Mouse (Mus musculus) cerebellum, adult 11 months (tissue): Measurements from ENCODE around the gene Prepl.

ENCODE experiments used
- DNase-seq: peaks from one replicate; pipeline ENCODE4 v3.0.0; 2022

The Prepl gene

DNA sequence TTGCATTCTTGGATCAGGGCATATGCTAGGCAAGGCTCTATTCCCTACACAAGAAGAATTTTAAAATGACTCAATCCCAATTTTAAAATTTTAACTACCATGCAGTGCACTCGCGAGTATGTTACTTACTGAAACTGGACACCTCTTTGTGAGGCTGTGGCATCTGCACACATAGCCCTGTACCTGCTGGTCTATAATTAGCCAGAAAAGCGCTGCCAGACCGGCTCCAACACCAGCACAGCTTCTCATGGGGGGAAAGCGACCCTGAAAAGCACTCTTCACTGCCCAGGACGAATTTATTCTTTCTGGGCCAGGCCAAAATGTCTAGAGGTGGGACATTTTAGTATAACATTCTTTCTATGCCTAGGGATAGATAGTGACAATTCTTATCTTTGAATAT lies 19.4 kb downstream of the Prepl start:
- DNase-seq, result no peak

DNA sequence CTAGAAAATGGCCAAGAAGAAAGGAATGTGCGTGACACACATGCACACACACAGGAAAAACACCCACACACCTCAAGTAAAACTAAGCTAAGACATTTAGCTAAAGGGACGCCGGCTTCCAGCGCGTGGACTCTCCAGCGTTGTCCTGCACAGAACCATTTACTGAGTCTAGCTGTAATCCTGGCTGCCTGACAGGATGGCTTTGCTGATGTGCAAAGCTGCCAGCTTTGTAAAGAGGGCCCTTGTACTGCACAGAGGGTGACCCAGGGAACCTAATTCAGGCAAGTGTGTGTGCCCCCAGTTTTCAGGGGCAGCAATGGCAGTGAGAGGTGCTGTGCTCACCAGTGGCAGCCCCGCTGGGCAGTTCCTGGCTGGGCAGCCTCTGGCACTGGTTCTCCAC lies 22.7 kb downstream of the Prepl start:
- DNase-seq, result no peak

DNA sequence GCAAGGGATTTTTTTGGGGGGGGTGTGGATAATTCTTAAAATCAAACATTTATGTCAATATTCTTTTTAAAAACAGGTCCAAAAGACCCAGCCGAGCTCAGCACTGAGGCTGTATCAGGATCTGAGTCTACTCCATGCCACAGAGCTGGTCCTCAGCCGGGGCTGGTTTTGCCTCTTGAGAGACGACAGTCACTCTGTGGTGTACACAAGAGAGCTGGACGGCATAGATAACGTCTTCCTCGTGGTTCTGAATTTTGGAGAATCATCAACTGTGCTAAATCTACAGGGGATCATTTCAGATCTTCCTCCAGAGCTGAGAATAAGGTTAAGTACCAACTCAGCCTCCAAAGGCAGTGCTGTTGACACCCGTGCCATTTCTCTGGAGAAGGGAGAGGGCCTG lies 26.5 kb downstream of the Prepl start:
- DNase-seq, result no peak

DNA sequence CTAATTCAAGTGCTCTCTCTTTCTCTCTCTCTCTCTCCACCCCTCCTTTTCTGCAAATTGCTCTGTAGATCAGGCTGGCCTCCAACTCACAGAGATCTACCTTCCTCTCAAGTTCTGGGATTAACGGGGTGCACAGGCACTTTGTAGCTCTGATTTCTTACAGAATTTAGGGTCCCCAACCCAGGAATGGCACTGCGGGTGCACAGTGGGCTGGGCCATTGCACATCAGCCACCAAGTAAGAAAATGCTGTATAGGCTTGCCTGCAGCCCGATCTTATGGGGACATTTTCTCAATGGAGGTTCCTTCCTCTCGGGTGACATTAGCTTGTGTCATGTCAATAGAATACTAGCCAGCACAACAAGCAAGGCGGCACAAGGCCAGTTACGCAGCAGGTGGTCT lies 30.9 kb downstream of the Prepl start:
- no peak for DNase-seq

DNA sequence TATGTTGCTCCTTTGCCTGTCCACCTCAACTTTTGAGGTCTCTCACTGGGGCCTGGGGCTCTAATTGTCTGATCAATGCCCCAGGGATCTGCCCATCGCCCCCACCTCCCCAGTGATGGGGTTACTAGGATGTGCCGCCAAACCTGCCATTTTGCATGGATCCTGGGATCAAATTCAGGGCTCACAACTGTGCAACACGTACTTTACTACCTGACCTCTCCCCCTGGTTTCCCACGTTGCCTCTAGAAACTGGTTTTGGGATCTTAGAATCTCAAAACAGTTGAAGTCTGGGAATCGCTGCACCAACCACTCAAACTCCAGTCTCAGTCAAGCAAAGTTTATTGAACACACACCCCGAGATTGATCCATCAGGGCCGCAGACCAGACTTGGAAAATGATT lies 31.8 kb downstream of the Prepl start:
- no peak for DNase-seq

DNA sequence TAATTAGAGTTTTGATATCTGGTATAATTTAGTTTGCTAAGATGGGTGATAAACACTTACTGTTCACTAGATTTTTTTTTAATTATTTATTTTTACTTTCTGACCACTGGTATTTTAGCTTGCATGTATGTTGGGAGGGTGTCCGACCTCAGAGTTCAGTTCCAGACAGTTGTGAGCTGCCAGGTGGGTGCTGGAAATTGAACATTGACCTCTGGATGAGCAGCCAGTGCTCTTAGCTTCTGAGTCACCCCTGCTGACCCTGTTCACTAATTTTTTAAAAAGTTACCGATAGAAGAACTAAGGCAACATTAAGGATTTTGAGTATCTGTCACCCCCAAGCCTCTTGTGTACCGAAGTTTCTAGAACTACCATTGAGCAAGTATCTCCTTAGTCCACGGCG lies 41.7 kb downstream of the Prepl start:
- DNase-seq, result no peak

DNA sequence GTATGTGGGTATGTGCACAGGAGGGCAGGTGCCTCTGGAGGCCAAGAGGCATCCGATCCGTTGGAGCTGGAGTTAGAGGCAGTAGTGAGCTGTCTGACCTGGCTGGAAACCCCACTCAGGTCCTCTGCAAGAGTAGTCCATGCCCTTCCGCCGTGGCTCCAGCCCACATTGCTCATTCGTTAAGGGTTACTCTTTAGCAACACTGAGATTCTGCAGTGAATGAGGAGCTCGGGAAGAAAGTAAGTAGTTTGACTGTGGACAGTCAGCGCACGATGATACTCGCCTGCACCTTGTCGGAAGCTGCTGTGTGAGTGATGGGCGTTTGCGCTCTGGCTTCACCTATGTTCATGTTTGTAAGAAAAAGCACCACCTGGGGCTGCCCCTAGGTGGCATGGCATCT lies 44.9 kb downstream of the Prepl start:
- DNase-seq, result no peak

DNA sequence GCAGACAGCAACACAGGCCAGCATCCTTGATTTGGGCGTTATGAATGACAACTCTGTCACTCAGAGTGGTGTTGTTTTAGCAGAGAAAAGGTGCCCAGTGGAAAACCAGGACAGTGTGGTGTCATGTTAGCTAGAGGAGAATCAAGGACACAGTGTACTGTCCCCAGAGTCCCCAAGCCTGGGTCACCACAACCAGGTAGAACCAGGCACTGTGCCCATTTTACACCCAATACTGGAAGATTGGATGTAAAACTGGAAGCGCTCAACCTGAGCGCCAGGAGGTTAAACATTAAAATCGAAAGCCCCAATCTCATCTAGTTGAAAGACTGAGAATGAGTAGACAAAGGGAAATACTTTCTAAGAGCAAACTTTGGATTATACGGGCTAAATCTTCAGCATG lies 45.6 kb downstream of the Prepl start:
- DNase-seq, result no peak

DNA sequence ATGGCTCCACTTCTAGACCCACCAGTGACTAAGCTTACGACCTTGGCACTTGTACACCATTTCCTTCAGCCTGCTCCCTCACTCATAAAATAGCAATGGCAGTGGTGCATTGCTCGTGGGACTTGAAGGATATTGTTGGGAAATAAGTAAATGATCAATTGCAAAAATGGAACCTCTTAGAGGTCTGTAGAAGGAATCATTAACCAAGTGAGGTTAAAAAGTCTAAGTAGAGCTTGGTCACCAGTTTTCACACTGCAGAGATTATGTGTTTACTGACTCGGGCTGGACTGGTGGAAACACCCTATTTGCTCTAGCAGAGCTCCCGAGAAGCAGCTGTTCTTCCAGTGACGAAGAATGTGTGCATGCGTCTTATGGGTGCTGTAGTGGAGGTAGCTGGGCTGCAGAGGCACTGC lies 46.6 kb downstream of the Prepl start:
- no peak for DNase-seq

DNA sequence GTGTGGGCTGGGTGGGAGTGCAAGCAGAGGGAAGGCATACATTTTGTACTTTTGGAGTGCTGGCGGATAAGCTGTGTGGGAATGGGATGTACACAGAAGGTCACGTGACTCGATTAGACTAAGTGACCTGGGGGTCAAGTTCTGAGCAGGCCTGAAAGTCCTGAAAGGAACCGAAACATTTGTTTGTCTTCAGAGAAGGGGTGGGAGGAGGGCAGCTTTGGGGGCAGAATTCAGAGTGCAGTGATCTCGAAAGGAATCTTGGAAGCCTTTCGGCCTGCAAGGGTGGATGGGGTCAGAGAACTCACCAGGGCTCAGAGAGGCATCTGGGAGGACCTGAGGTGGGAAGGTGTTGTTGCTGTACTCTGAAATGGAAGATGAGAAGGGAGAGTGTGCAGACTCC lies 47.6 kb downstream of the Prepl start:
- DNase-seq, result no peak

GRCm38 (mm10) chr17:85040913-85041312 lies 49.1 kb downstream of the Prepl start:
- DNase-seq, result no peak

- DNase-seq, result no peak
Observed at GRCm38 (mm10) chr17:85038761-85039160, 51.3 kb downstream of the Prepl start.

DNA sequence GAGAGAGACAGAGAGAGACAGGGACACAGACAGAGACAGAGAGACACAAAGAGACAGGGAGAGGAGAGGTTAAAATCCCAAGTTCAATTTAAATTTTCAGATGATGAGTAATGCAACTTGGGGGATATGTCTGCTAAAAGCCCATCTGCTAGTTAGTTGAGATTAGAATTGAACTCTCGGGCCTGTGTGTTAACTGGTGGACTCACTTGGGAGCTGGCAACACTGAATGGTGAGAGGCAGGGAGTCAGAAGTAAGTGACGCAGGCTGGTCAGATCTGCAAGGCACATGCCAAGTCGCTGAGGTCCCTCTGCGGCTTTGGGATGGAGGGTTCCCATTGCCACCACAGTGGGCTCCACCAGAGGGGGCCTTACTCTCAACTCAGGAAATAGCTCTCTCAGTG lies 51.7 kb downstream of the Prepl start:
- DNase-seq, result no peak

DNA sequence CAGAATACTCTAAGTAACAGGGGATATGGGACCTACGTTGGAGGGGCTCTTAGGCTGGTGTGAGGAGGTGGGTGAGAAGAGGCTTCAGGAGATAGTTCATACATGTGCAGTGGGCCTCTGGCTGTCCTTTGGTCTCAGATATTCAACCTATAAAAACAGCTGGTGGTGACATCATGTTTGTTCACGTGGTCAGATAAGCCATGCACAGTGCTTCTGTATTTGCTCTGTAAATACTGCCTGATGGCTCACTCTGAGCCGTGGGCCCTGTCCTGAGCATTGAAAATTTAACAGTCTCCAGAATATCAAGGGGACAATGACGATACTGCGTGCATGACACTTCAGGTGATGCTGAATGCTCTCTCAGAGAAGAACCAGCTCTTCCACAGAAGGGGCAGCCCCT lies 52.2 kb downstream of the Prepl start:
- DNase-seq, result no peak

DNA sequence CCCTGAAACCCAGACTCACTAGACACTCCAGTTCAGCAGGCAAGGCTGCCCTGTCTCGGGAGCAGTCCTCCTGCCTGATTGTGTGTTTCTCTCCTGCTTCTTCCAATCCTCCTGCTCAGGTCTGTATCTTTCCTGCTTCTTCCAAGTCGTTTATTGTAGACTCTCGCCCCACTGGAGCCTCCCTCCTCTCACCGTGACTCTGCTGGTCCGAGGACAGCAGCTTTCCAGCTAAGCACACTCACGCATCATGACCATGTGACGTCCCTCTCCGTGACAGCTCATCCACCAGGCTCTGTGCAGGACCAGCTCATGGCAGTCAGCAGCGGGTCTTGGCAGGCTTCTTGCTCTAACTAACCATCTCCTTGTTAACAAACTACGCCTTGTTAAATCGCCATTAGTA lies 56.0 kb downstream of the Prepl start:
- peak; percentile 24 for DNase-seq

DNA sequence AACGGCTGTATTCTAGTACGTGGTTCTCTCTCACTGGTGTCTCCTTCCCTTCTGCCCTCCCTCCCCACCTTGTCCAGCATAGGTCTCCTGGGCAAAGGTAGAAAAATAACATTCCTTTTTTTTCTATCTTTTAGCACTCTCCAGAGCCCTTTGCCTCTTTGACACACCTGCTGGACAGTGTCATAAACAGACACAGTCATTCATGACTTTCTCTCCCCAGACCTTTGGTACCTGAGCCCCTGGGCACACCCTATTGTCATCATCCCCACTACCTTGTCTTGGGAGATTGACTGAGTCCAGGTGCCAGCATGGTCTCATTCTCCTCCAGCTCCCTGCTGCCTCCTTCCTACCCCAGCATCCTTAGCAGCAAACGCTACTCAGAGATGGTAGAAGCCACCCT lies 57.0 kb downstream of the Prepl start:
- no peak for DNase-seq

GRCm38 (mm10) chr17:85030651-85031050 lies 59.4 kb downstream of the Prepl start:
- DNase-seq, result no peak

DNA sequence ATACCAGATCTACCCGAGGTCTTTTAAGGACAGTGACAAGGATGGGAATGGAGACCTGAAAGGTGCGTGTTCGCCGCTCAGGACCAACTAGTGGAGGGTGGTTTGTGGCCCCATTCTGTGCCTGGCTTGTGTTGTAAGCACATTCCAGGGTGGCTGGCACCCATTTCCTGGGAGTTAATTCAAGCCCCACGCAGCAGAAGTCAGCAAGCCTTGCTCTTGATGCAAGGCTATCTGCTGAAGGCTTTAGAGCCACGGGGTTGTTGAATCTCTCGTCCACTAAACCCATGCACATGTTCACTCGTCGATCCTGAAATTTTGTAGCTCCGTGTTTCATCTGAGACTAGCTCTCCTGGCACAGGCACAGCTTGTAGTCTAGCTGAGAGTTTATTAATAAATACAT lies 61.2 kb downstream of the Prepl start:
- no peak for DNase-seq

DNA sequence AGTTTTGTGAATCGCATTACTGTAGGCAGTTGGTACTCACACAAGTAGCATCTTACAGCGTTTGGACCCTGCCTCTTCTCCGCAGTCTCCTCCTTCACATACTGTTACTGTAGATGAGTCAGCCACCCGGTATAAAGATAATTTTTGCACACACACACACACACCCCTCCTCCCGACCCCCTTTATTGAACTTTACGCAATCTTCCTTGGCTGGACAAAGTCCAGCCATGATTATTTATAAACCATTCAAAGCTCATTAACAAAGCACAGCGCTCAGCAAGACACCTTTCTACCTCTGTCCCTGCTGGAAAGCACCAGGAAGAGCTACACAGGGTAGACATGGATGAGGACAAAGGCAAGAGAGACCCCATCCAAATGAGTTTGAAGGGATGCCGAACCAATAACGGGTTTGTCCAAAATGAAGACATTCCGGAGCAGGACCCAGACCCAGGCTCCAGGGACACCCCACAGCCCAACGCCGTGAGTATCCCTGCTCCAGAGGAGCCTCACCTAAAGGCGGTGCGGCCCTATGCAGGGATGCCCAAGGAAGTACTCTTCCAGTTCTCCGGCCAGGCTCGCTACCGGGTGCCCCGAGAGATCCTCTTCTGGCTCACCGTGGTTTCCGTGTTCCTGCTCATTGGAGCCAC lies 61.8 kb downstream of the Prepl start, which contains the start of gene Slc3a1:
TSS of gene Slc3a1 (plus strand) at position 284 of the 647 bp plus-strand sequence.
- DNase-seq, result no peak

DNA sequence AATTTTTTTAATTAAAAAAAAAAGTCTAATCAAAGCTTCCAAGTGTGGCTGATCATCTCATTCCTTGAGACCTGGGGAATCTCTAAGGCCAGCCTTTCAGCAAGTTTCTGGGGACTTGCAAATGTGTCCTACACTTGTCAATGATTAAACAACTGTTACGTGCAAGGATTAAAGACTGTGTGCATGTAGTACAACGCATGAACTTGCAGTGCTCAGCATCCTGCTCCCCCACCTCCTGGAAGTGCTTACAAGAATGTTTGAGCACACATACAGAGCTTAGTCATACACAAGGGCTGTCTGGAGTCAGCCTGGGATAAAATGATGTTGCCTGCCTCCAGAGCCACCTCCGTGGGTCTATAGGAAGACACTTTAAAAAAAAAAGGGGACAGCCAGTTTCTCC lies 62.8 kb downstream of the Prepl start:
- DNase-seq, result no peak

GRCm38 (mm10) chr17:85026436-85026835 lies 63.6 kb downstream of the Prepl start:
- no peak for DNase-seq

GRCm38 (mm10) chr17:85025151-85025550 lies 64.9 kb downstream of the Prepl start:
- DNase-seq, result no peak

GRCm38 (mm10) chr17:85024237-85024636 lies 65.8 kb downstream of the Prepl start:
- DNase-seq, result no peak

DNA sequence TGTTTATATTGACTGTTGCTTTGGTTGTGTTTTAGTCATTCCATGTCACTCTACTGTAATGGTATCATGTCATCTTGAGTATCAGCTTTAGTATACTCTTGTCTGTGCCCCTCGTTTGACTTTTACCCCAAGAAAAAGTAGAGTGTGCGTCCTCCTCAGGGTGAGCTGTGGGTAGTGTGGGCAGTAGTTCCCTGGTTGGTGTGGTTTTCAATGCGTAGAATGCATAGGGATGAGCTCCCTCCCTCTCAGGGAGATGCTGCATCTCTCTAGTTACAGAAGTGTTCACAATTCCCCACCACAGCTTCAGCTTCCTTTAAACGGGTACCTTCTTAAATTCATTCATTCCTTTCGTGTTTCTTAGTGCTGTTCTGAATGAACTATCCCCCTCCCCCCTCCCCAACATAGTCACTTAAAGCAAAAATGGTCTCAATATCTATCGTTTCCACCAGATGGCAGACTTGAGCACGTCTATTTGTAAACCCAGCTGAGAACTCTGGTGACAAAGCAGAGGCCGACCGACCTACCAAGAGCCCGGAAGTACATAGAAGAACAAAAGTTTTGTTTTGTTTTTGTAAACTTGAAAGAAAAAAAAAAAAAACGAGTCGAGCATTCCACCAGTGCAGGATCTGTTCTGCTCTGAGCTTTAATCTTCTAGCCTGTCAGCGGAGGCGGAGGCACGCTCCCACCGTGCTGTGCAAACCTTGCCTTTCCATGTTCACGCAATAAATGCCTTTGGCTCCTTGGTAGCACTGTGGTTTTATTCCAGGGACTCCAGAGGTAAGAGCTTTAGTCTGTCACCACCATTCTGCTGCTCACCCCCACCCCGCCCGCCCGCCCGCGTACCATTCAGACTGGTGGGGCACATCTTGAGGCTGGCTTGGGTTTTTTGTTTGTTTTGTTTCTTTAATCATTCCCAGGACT lies 66.5 kb downstream of the Prepl start:
- DNase-seq, result no peak

DNA sequence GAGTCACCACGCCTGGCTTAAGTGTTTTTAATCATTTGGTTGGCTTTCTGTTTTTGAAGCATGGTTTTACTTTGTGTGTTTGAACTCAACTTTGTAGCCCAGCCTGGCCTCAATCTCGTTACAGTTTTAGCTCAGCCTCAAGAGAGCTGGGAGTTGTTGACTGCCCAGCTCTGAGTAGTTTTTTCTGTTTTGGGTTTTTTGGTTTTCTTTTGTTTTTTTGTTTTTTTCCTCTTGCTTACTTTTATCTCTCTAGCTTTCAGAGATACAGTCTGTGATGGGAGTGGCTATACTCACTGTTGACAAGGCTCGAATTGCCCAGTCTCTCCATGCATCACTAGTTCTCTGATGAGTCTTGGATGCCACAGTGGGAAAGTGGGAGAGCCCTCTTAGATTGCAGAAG lies 69.7 kb downstream of the Prepl start:
- no peak for DNase-seq
